Mouse (Mus musculus) CH12.LX (cell line): ENCODE measurements around the gene Vac14. TPM values are rescaled to one million over a fixed set of nuclear protein-coding genes. Genes with fewer than 3 reads are reported as not detected.

ENCODE experiments used
- DNase-seq: peaks from one replicate; pipeline ENCODE4 v3.0.0-alpha.2; 2013; ENCODE audit errors: extremely low read depth
- H3K27ac ChIP-seq: 2 replicates; pipeline ENCODE4 v1.5.1; 2012; ENCODE audit warnings: low read depth, mild to moderate bottlenecking, control low read depth, moderate library complexity; ENCODE audit not compliant: insufficient read depth
- H3K27me3 ChIP-seq: replicated peaks from 2 replicates; pipeline ENCODE3; 2012; ENCODE audit warnings: inconsistent platforms
- H3K36me3 ChIP-seq, 2 experiments: replicated peaks in 1 of 2; 2 replicates each; pipeline versions ENCODE3 to v1.6.1; 2012; ENCODE audit warnings: inconsistent platforms in 1 of 2, low read length in 1 of 2, mild to moderate bottlenecking in 1 of 2, mixed read lengths in 1 of 2, moderate library complexity in 1 of 2; ENCODE audit not compliant: control insufficient read depth in 1 of 2, insufficient read depth in 1 of 2
- H3K4me1 ChIP-seq, 2 experiments: 2 replicates each; pipeline ENCODE4 v1.6.1; 2012; ENCODE audit warnings: inconsistent platforms in 1 of 2, moderate library complexity in 1 of 2; ENCODE audit not compliant: insufficient read depth in 2 of 2, control insufficient read depth in 1 of 2
- H3K4me2 ChIP-seq: 2 replicates; pipeline ENCODE4 v1.6.1; 2012; ENCODE audit warnings: low read depth, mild to moderate bottlenecking, control low read depth; ENCODE audit not compliant: poor library complexity, insufficient read depth, severe bottlenecking
- H3K4me3 ChIP-seq, 3 experiments: fragments of 150-350 bp in 1 of 3; sonication (generic) in 1 of 3; replicated peaks in 1 of 3; 2 replicates each; pipeline versions ENCODE3 to v1.5.1; 2011 to 2012; ENCODE audit warnings: low read depth in 2 of 3, low read length in 2 of 3, mild to moderate bottlenecking in 2 of 3, moderate library complexity in 2 of 3, control low read depth in 1 of 3, improper control_type of control experiment in 1 of 3, inconsistent platforms in 1 of 3, mixed read lengths in 1 of 3; ENCODE audit not compliant: poor library complexity in 1 of 3
- H3K79me2 ChIP-seq: replicated peaks from 2 replicates; pipeline ENCODE4 v1.6.1; 2012; ENCODE audit warnings: mild to moderate bottlenecking, moderate library complexity; ENCODE audit not compliant: control insufficient read depth, poor library complexity, insufficient read depth, severe bottlenecking; ENCODE audit errors: extremely low read depth
- H3K9ac ChIP-seq: 2 replicates; pipeline ENCODE4 v1.6.1; 2012; ENCODE audit warnings: low read depth, mild to moderate bottlenecking, control low read depth, moderate library complexity; ENCODE audit not compliant: insufficient read depth
- H3K9me3 ChIP-seq: replicated peaks from 2 replicates; pipeline ENCODE3; 2012; ENCODE audit warnings: low read length, inconsistent platforms, mixed read lengths
- BHLHE40 ChIP-seq: IDR thresholded peaks from 2 replicates; pipeline ENCODE4 v1.6.1; 2011; ENCODE audit warnings: mild to moderate bottlenecking, low read depth, low read length, improper control_type of control experiment
- CHD2 ChIP-seq: IDR thresholded peaks from 2 replicates; pipeline ENCODE4 v1.6.1; 2011; ENCODE audit warnings: low read length, improper control_type of control experiment
- E2F4 ChIP-seq: IDR thresholded peaks from 2 replicates; pipeline ENCODE4 v1.6.1; 2011; ENCODE audit warnings: low read depth, low read length, improper control_type of control experiment; ENCODE audit not compliant: insufficient replicate concordance
- ELF1 ChIP-seq: IDR thresholded peaks from 2 replicates; pipeline ENCODE4 v1.6.1; 2014; ENCODE audit warnings: low read depth, mild to moderate bottlenecking, inconsistent platforms, low read length, improper control_type of control experiment
- HCFC1 ChIP-seq: IDR thresholded peaks from 2 replicates; pipeline ENCODE4 v1.6.1; 2012; ENCODE audit warnings: low read depth, mild to moderate bottlenecking, inconsistent platforms, low read length, improper control_type of control experiment
- IRF4 ChIP-seq: IDR thresholded peaks from 2 replicates; pipeline ENCODE4 v1.6.1; 2014; ENCODE audit warnings: low read depth, mild to moderate bottlenecking, inconsistent platforms, low read length, improper control_type of control experiment
- MAFK ChIP-seq: IDR thresholded peaks from 2 replicates; pipeline ENCODE4 v1.6.1; 2011; ENCODE audit warnings: low read length, improper control_type of control experiment; ENCODE audit not compliant: insufficient replicate concordance
- MAX ChIP-seq: IDR thresholded peaks from 2 replicates; pipeline ENCODE4 v1.6.1; 2011; ENCODE audit warnings: low read length, improper control_type of control experiment
- MXI1 ChIP-seq: IDR thresholded peaks from 2 replicates; pipeline ENCODE4 v1.6.1; 2011; ENCODE audit warnings: mild to moderate bottlenecking, low read depth, low read length, improper control_type of control experiment
- MYC ChIP-seq: IDR thresholded peaks from 2 replicates; pipeline ENCODE4 v1.6.1; 2011; ENCODE audit warnings: low read depth, mild to moderate bottlenecking, improper control_type of control experiment, low read length
- NRF1 ChIP-seq: IDR thresholded peaks from 2 replicates; pipeline ENCODE4 v1.6.1; 2014; ENCODE audit warnings: low read depth, mild to moderate bottlenecking, inconsistent platforms, low read length, improper control_type of control experiment, moderate library complexity
- POLR2AphosphoS2 ChIP-seq: IDR thresholded peaks from 2 replicates; pipeline ENCODE4 v1.6.1; 2011; ENCODE audit warnings: low read depth, low read length, improper control_type of control experiment
- RAD21 ChIP-seq: IDR thresholded peaks from 2 replicates; pipeline ENCODE4 v1.6.1; 2011; ENCODE audit warnings: low read depth, mild to moderate bottlenecking, low read length, improper control_type of control experiment, moderate library complexity
- RCOR1 ChIP-seq: conservative IDR thresholded peaks from 2 replicates; pipeline ENCODE4 v1.6.1; 2012; ENCODE audit warnings: low read depth, mild to moderate bottlenecking, inconsistent platforms, low read length, improper control_type of control experiment
- SMC3 ChIP-seq: IDR thresholded peaks from 2 replicates; pipeline ENCODE4 v1.6.1; 2011; ENCODE audit warnings: low read depth, low read length, improper control_type of control experiment
- TCF12 ChIP-seq: IDR thresholded peaks from 2 replicates; pipeline ENCODE4 v1.6.1; 2014; ENCODE audit warnings: low read depth, mild to moderate bottlenecking, inconsistent platforms, low read length, improper control_type of control experiment
- UBTF ChIP-seq: IDR thresholded peaks from 2 replicates; pipeline ENCODE4 v1.6.1; 2012; ENCODE audit warnings: low read depth, mild to moderate bottlenecking, inconsistent platforms, low read length, improper control_type of control experiment, moderate library complexity
- USF1 ChIP-seq: IDR thresholded peaks from 2 replicates; pipeline ENCODE4 v1.6.1; 2014; ENCODE audit warnings: low read depth, mild to moderate bottlenecking, inconsistent platforms, low read length, improper control_type of control experiment
- USF2 ChIP-seq: conservative IDR thresholded peaks from 2 replicates; pipeline ENCODE4 v1.6.1; 2011; ENCODE audit warnings: low read depth, low read length, improper control_type of control experiment
- ZKSCAN1 ChIP-seq: IDR thresholded peaks from 2 replicates; pipeline ENCODE4 v1.6.1; 2012; ENCODE audit warnings: low read depth, inconsistent platforms, low read length, improper control_type of control experiment, borderline replicate concordance
- dilution Hi-C: fragments of 300-500 bp; cut with MboI; formaldehyde crosslinking; loops from 2 replicates; pipeline ENCODE4 v1.14.3; 2020; ENCODE audit warnings: low sequenced_read_pairs; ENCODE audit not compliant: extremely low pct_unique_long_range_greater_than_20kb, extremely low pct_ligation_motif_present
- in situ Hi-C: fragments of 300-500 bp; cut with MboI; formaldehyde crosslinking; loops from 3 replicates; pipeline ENCODE4 v1.14.3; 2019; ENCODE audit warnings: low sequenced_read_pairs, low pct_ligation_motif_present, low pct_unique_long_range_greater_than_20kb, mixed read lengths
- polyA plus RNA-seq: library from polyadenylated mRNA; unstranded; fragments of >175 nt; gene quantifications from 2 replicates; pipeline ENCODE4 v1.2.1, GENCODE M21; 2012; ENCODE audit warnings: low read depth; ENCODE audit not compliant: insufficient read length
- total RNA-seq, 2 experiments: library from RNA; depleted of rRNA; stranded (reverse); fragments of 300-350 nt in 1 of 2; fragments of >200 nt in 1 of 2; gene quantifications; 2 replicates each; pipeline ENCODE4 v1.2.3; 2012 to 2014

Vac14 gene
- total and polyA plus RNA-seq, 3 experiments, result 20.9 to 73.8 (median 28.2) TPM

DNA sequence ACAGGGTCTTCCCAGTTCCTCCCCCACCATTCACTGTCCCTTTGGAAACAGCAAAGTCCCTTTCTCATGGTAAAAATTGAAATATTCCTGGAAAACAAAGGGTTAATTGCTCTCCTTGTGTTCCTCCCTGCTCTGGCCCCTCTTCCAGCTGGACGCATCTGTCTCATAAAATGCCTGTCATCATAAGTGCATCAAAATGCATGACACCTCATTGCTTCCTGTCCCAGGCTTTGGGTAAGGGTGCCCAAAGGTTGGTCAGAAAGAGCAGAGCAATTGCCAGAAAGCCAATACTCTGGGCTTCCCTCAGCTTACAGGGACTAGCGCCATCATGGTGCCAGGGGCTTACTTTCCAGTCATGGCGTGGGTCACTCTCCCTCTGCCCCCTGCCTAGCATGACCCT lies 92.2 kb downstream of the Vac14 start:
- H3K27me3 ChIP-seq, result no peaks in the 10 kb centered on the region
- no peaks in the 10 kb centered on the region for H3K4me1 ChIP-seq
- no peak overlapping the region for H3K4me2 ChIP-seq
- no peaks in the 10 kb centered on the region for H3K9me3 ChIP-seq
- no peaks in the 10 kb centered on the region for H3K79me2 ChIP-seq
- no peak for DNase-seq
- dilution Hi-C loops, result no loop called here
- no peak overlapping the region for H3K27ac ChIP-seq
- peaks cover 58 to 99% of the 10 kb centered on the region in 2 experiments for H3K36me3 ChIP-seq
- TF ChIP-seq POLR2AphosphoS2 (no peak), HCFC1 (no peak), NRF1 (no peak), E2F4 (no peak), BHLHE40 (no peak)
- no peak overlapping the region for H3K4me3 ChIP-seq
- in situ Hi-C loops, result no loop called here
- no peak overlapping the region for H3K9ac ChIP-seq

DNA sequence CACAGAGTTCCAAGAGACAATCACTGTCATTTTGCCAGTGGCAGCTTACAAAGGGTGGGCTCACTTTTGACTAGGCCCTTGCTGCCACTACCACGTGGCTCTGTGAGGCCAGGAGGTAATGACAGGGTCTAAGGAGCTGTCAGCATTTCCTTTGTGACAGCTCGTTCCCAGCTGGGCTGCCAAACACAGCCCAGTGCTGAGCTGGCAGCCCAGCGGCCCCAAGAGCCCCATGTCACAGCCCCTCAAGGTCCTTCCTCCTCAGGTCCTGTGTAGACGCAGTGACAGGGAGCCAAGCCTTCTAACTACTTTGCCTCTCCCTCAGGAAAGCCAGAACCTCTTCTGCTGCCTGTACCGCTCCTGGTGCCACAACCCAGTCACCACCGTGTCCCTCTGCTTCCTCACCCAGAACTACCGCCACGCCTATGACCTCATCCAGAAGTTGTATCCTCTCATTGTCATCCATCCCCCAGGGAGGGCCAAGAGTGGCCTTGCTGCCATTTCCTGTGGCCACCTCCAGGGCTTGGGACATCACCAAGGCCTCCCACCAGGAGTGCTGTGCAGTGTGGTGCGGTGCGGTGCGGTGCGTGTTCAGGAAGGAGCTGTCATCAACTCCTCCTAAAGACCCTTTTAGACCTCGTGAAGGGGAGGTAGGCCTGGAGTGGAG lies 93.0 kb downstream of the Vac14 start:
- no peaks in the 10 kb centered on the region for H3K4me1 ChIP-seq
- H3K79me2 ChIP-seq, result no peaks in the 10 kb centered on the region
- H3K4me2 ChIP-seq, result no peak overlapping the region
- H3K36me3 ChIP-seq, result peaks cover 58 to 99% of the 10 kb centered on the region in 2 experiments
- dilution Hi-C loops, result no loop called here
- H3K9me3 ChIP-seq, result no peaks in the 10 kb centered on the region
- no peak overlapping the region for H3K4me3 ChIP-seq
- no peak overlapping the region for H3K9ac ChIP-seq
- TF ChIP-seq RAD21, result no peak
- no peak for TF ChIP-seq CHD2
- no peak for TF ChIP-seq MAFK
- no peak for TF ChIP-seq USF2
- H3K27ac ChIP-seq, result no peak overlapping the region
- DNase-seq, result no peak
- no peaks in the 10 kb centered on the region for H3K27me3 ChIP-seq
- in situ Hi-C loops, result no loop called here

DNA sequence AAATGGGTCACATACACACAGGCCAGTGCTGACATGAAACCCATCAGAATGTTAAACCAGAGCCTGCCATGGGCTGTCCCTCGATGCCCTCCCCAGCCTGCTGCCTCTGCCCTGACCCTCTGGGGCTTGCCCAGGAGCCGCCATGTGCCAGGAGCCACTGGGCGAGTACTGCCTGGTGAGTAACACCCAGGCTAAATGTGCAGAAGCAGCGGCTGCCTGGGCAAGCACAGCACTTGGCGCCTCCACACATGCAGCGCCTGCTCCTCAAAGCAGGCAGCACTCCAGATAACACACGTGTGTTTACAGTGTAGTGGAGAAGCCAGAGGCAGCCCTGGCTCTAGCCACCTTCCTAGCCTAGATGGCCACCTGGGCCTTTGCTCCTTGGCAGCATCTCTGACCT lies 94.7 kb downstream of the Vac14 start:
- H3K36me3 ChIP-seq, result peaks cover 58 to 93% of the 10 kb centered on the region in 2 experiments
- H3K4me2 ChIP-seq, result no peak overlapping the region
- no peak for DNase-seq
- no peaks in the 10 kb centered on the region for H3K79me2 ChIP-seq
- in situ Hi-C loops, result no loop called here
- no peak overlapping the region for H3K27ac ChIP-seq
- no peaks in the 10 kb centered on the region for H3K9me3 ChIP-seq
- no peaks in the 10 kb centered on the region for H3K4me1 ChIP-seq
- H3K4me3 ChIP-seq, result no peak overlapping the region
- no peaks in the 10 kb centered on the region for H3K27me3 ChIP-seq
- TF ChIP-seq USF1, result no peak
- TF ChIP-seq MYC, result no peak
- no peak for TF ChIP-seq MXI1
- TF ChIP-seq UBTF, result no peak
- no peak for TF ChIP-seq ELF1
- TF ChIP-seq SMC3, result no peak
- TF ChIP-seq TCF12, result no peak
- no peak for TF ChIP-seq IRF4
- TF ChIP-seq ZKSCAN1, result no peak
- TF ChIP-seq RCOR1, result no peak
- no peak for TF ChIP-seq MAX
- no peak overlapping the region for H3K9ac ChIP-seq
- dilution Hi-C loops, result no loop called here
